Mouse (Mus musculus) erythroblast, embryonic 14.5 days (primary cell): ENCODE data around the gene Kdm8. TPM values are rescaled to one million over a fixed set of nuclear protein-coding genes. Genes with fewer than 3 reads are reported as not detected.

Experiments
- H3K27me3 ChIP-seq: 2 replicates; pipeline ENCODE4 v1.6.1; 2012; ENCODE audit warnings: inconsistent platforms; ENCODE audit not compliant: control insufficient read depth
- H3K36me3 ChIP-seq: 2 replicates; pipeline ENCODE4 v1.6.1; 2012; ENCODE audit warnings: mild to moderate bottlenecking, inconsistent platforms; ENCODE audit not compliant: control insufficient read depth
- H3K4me1 ChIP-seq: 2 replicates; pipeline ENCODE4 v1.6.1; 2012; ENCODE audit warnings: inconsistent platforms; ENCODE audit not compliant: control insufficient read depth
- H3K4me3 ChIP-seq: replicated peaks from 2 replicates; pipeline ENCODE3; 2012; ENCODE audit warnings: moderate library complexity, mild to moderate bottlenecking, inconsistent platforms
- H3K9me3 ChIP-seq: 2 replicates; pipeline ENCODE4 v1.6.1; 2012; ENCODE audit warnings: low read length, inconsistent platforms, mixed read lengths; ENCODE audit not compliant: control insufficient read depth
- GATA1 ChIP-seq: IDR thresholded peaks from 2 replicates; pipeline ENCODE4 v1.6.1; 2012; ENCODE audit warnings: low read length, inconsistent platforms, mixed read lengths
- TAL1 ChIP-seq: IDR thresholded peaks from 3 replicates; pipeline ENCODE4 v1.6.1; 2012; ENCODE audit warnings: low read length, inconsistent platforms, mixed read lengths
- polyA plus RNA-seq: library from polyadenylated mRNA; stranded (reverse); fragments of >175 nt; gene quantifications from 2 replicates; pipeline ENCODE4 v1.2.3, GENCODE M21; 2012

Kdm8 gene
- polyA plus RNA-seq, 1 experiment: 0.23 TPM

GRCm38 (mm10) chr7:125505568-125505967 is 61.1 kb downstream of the Kdm8 start:
- Histone ChIP-seq H3K27me3 (peaks cover 3% of the 10 kb centered on the region), H3K36me3 (no peaks in the 10 kb centered on the region), H3K9me3 (no peaks in the 10 kb centered on the region), H3K4me1 (peaks cover 6% of the 10 kb centered on the region), H3K4me3 (no peak overlapping the region)
- TF ChIP-seq TAL1: no peak
- no peak for TF ChIP-seq GATA1

- Histone ChIP-seq H3K36me3 (no peaks in the 10 kb centered on the region), H3K27me3 (peaks cover 3% of the 10 kb centered on the region), H3K9me3 (no peaks in the 10 kb centered on the region), H3K4me3 (no peak overlapping the region), H3K4me1 (peaks cover 9% of the 10 kb centered on the region)
- TF ChIP-seq GATA1: no peak
- no peak for TF ChIP-seq TAL1
These were observed 62.8 kb downstream of the Kdm8 start for GRCm38 (mm10) chr7:125507279-125507678.

GRCm38 (mm10) chr7:125511432-125511831 is 67.0 kb downstream of the Kdm8 start:
- Histone ChIP-seq H3K36me3 (no peaks in the 10 kb centered on the region), H3K27me3 (peaks cover 3% of the 10 kb centered on the region)
- TF ChIP-seq GATA1 (no peak), TAL1 (no peak)

GRCm38 (mm10) chr7:125511852-125512251 is 67.4 kb downstream of the Kdm8 start:
- no peak for TF ChIP-seq GATA1
- TF ChIP-seq TAL1: no peak
- no peaks in the 10 kb centered on the region for H3K36me3 ChIP-seq
- H3K4me3 ChIP-seq: no peak overlapping the region
- H3K4me1 ChIP-seq: peaks cover 35% of the 10 kb centered on the region
- no peaks in the 10 kb centered on the region for H3K9me3 ChIP-seq
- H3K27me3 ChIP-seq: peaks cover 3% of the 10 kb centered on the region

More at GRCm38 (mm10) chr7:125511432-125511831, 67.0 kb downstream of the Kdm8 start:
- Histone ChIP-seq H3K4me1 (peaks cover 30% of the 10 kb centered on the region), H3K4me3 (no peak overlapping the region), H3K9me3 (no peaks in the 10 kb centered on the region)

Other genes with a start within 250 kb of the Kdm8 start
- gene Nsmce1, start 46.9 kb downstream of the Kdm8 start, polyA plus RNA-seq: 2.3 and 2.9 TPM in 2 replicates
- gene Il4ra, start 107.4 kb downstream of the Kdm8 start, polyA plus RNA-seq: 0.08 and 0.09 TPM in 2 replicates
- gene Il21r, start 158.8 kb downstream of the Kdm8 start, polyA plus RNA-seq: 0.04 and 0.05 TPM in 2 replicates